Mouse (Mus musculus): ENCODE results near the gene Tmem123. TPM values are rescaled to one million over a fixed set of nuclear protein-coding genes. Genes with fewer than 3 reads are reported as not detected.

Gene Tmem123
- polyA plus RNA-seq, 2 experiments: 23.3 to 45.2 TPM

- Histone ChIP-seq H3K4me2 (ENCODE audit: low read depth) (no peak overlapping the region), H3K9ac (replicated peaks) (no peak overlapping the region; the same call in 1 of the 2 replicates), H3K4me1 (replicated peaks; ENCODE audit: control insufficient read depth in 2 of 2, insufficient read depth in 2 of 2, low read length in 1 of 2) (peaks cover 24 to 30% of the 10 kb centered on the region in 2 experiments), H3K36me3 (replicated peaks; ENCODE audit: control insufficient read depth, insufficient read depth, low read depth) (no peaks in the 10 kb centered on the region; the same call in 1 of the 2 replicates), H3K4me3 (ENCODE audit: insufficient read depth in 1 of 2, low read depth in 2 of 2, low read length in 2 of 2) (no peak overlapping the region), H3K27me3 (ENCODE audit: control insufficient read depth, insufficient read depth, low read length) (no peaks in the 10 kb centered on the region), H3K27ac (no peak overlapping the region), H3K9me3 (ENCODE audit: control insufficient read depth, low read length) (no peaks in the 10 kb centered on the region)
- TF ChIP-seq CTCF (IDR thresholded peaks at IDR 0.05; ENCODE audit: low read depth): no peak
- DNase-seq (ENCODE audit: low read depth in 3 of 3, low spot score in 3 of 3) (no peak), ATAC-seq (ENCODE audit: insufficient read depth) (no peak)
- WGBS (ENCODE audit: insufficient replicate concordance): 47% methylated on average over 2 of the region's 2 CpGs
Observed at GRCm38 (mm10) chr9:7767526-7767925, 3.7 kb downstream of the Tmem123 start.

GRCm38 (mm10) chr9:7769081-7769480 lies 5.2 kb downstream of the Tmem123 start:
- Histone ChIP-seq H3K4me2 (ENCODE audit: low read depth) (no peak overlapping the region), H3K4me3 (ENCODE audit: insufficient read depth in 1 of 2, low read depth in 2 of 2, low read length in 2 of 2) (no peak overlapping the region), H3K4me1 (replicated peaks; ENCODE audit: control insufficient read depth in 2 of 2, insufficient read depth in 2 of 2, low read length in 1 of 2) (peaks cover 18 to 23% of the 10 kb centered on the region in 2 experiments), H3K27ac (no peak overlapping the region), H3K9me3 (ENCODE audit: control insufficient read depth, low read length) (no peaks in the 10 kb centered on the region), H3K9ac (replicated peaks) (no peak overlapping the region), H3K27me3 (ENCODE audit: control insufficient read depth, insufficient read depth, low read length) (no peaks in the 10 kb centered on the region), H3K36me3 (replicated peaks; ENCODE audit: control insufficient read depth, insufficient read depth, low read depth) (no peaks in the 10 kb centered on the region; the same call in 1 of the 2 replicates)
- DNase-seq (ENCODE audit: low read depth in 3 of 3, low spot score in 3 of 3) (no peak), ATAC-seq (ENCODE audit: insufficient read depth) (no peak)
- TF ChIP-seq EP300 (IDR thresholded peaks at IDR 0.05; ENCODE audit: low read depth) (no peak), CTCF (IDR thresholded peaks at IDR 0.05; ENCODE audit: low read depth) (no peak)
- 66% methylated on average over 4 of the region's 4 CpGs for WGBS (ENCODE audit: insufficient replicate concordance)

GRCm38 (mm10) chr9:7769491-7769890 lies 5.7 kb downstream of the Tmem123 start:
- no peak overlapping the region for H3K4me2 ChIP-seq (ENCODE audit: low read depth)
- H3K36me3 ChIP-seq (replicated peaks; ENCODE audit: control insufficient read depth, insufficient read depth, low read depth): no peaks in the 10 kb centered on the region; the same call in 1 of the 2 replicates
- 63% methylated on average over 5 of the region's 5 CpGs for WGBS (ENCODE audit: insufficient replicate concordance)
- H3K9me3 ChIP-seq (ENCODE audit: control insufficient read depth, low read length): no peaks in the 10 kb centered on the region
- no peak overlapping the region for H3K4me3 ChIP-seq (ENCODE audit: insufficient read depth in 1 of 2, low read depth in 2 of 2, low read length in 2 of 2)
- peaks cover 18 to 25% of the 10 kb centered on the region in 2 experiments for H3K4me1 ChIP-seq (replicated peaks; ENCODE audit: control insufficient read depth in 2 of 2, insufficient read depth in 2 of 2, low read length in 1 of 2)
- no peak overlapping the region for H3K27ac ChIP-seq
- no peak for DNase-seq (ENCODE audit: low read depth in 3 of 3, low spot score in 3 of 3)
- ATAC-seq (ENCODE audit: insufficient read depth): no peak
- no peaks in the 10 kb centered on the region for H3K27me3 ChIP-seq (ENCODE audit: control insufficient read depth, insufficient read depth, low read length)
- TF ChIP-seq EP300 (IDR thresholded peaks at IDR 0.05; ENCODE audit: low read depth): no peak
- no peak for TF ChIP-seq CTCF (IDR thresholded peaks at IDR 0.05; ENCODE audit: low read depth)
- H3K9ac ChIP-seq (replicated peaks): no peak overlapping the region

GRCm38 (mm10) chr9:7772361-7772760 lies 8.5 kb downstream of the Tmem123 start:
- WGBS (ENCODE audit: insufficient replicate concordance): 80% methylated on average over 2 of the region's 2 CpGs
- no peak overlapping the region for H3K4me2 ChIP-seq (ENCODE audit: low read depth)
- TF ChIP-seq EP300 (IDR thresholded peaks at IDR 0.05; ENCODE audit: low read depth): no peak
- TF ChIP-seq CTCF (IDR thresholded peaks at IDR 0.05; ENCODE audit: low read depth): no peak
- H3K36me3 ChIP-seq (replicated peaks; ENCODE audit: control insufficient read depth, insufficient read depth, low read depth): no peaks in the 10 kb centered on the region; the same call in 1 of the 2 replicates
- ATAC-seq (ENCODE audit: insufficient read depth): no peak
- H3K4me3 ChIP-seq (ENCODE audit: insufficient read depth in 1 of 2, low read depth in 2 of 2, low read length in 2 of 2): no peak overlapping the region
- H3K27me3 ChIP-seq (ENCODE audit: control insufficient read depth, insufficient read depth, low read length): no peaks in the 10 kb centered on the region
- no peak for DNase-seq (ENCODE audit: low read depth in 3 of 3, low spot score in 3 of 3)
- H3K9me3 ChIP-seq (ENCODE audit: control insufficient read depth, low read length): no peaks in the 10 kb centered on the region
- H3K9ac ChIP-seq (replicated peaks): no peak overlapping the region
- peaks cover 3 to 15% of the 10 kb centered on the region in 2 experiments; a peak in 3 of 4 replicates for H3K4me1 ChIP-seq (replicated peaks; ENCODE audit: control insufficient read depth in 2 of 2, insufficient read depth in 2 of 2, low read length in 1 of 2)
- H3K27ac ChIP-seq: no peak overlapping the region

- WGBS (ENCODE audit: insufficient replicate concordance): 72% methylated on average over 4 of the region's 4 CpGs
- ATAC-seq (ENCODE audit: insufficient read depth) (no peak), DNase-seq (ENCODE audit: low read depth in 3 of 3, low spot score in 3 of 3) (no peak)
- Histone ChIP-seq H3K27ac (no peak overlapping the region), H3K36me3 (replicated peaks; ENCODE audit: control insufficient read depth, insufficient read depth, low read depth) (no peaks in the 10 kb centered on the region; the same call in 1 of the 2 replicates), H3K4me3 (ENCODE audit: insufficient read depth in 1 of 2, low read depth in 2 of 2, low read length in 2 of 2) (no peak overlapping the region), H3K4me1 (replicated peaks; ENCODE audit: control insufficient read depth in 2 of 2, insufficient read depth in 2 of 2, low read length in 1 of 2) (peaks cover 3 to 14% of the 10 kb centered on the region in 2 experiments; a peak in 3 of 4 replicates), H3K9me3 (ENCODE audit: control insufficient read depth, low read length) (no peaks in the 10 kb centered on the region), H3K4me2 (ENCODE audit: low read depth) (no peak overlapping the region), H3K9ac (replicated peaks) (no peak overlapping the region), H3K27me3 (ENCODE audit: control insufficient read depth, insufficient read depth, low read length) (no peaks in the 10 kb centered on the region)
- TF ChIP-seq EP300 (IDR thresholded peaks at IDR 0.05; ENCODE audit: low read depth): no peak
- TF ChIP-seq CTCF (IDR thresholded peaks at IDR 0.05; ENCODE audit: low read depth): no peak
Observed at GRCm38 (mm10) chr9:7772773-7773454, 9.1 kb downstream of the Tmem123 start.
